Mouse (Mus musculus) lung, adult 2 months (tissue): ENCODE data around the gene Gon7.

Experiments used
- CTCF ChIP-seq: fragments of 200-500 bp; IDR thresholded peaks from 2 replicates; pipeline ENCODE4 v1.5.1; 2011; ENCODE audit warnings: mild to moderate bottlenecking, low read length, control low read depth; ENCODE audit not compliant: insufficient read depth
- POLR2A ChIP-seq: fragments of 200-500 bp; IDR thresholded peaks from 2 replicates; pipeline ENCODE4 v1.6.1; 2011; ENCODE audit warnings: low read depth, mild to moderate bottlenecking, control low read depth, low read length, borderline replicate concordance; ENCODE audit errors: extremely low read depth

GRCm38 (mm10) chr12:102779452-102779851 is 21.8 kb upstream of the Gon7 start:
- no peak for TF ChIP-seq CTCF
- no peak for TF ChIP-seq POLR2A
